Mouse (Mus musculus) heart, embryonic 10.5 days (tissue): ENCODE measurements around the gene Ccdc152. TPM values are rescaled to one million over a fixed set of nuclear protein-coding genes. Genes with fewer than 3 reads are reported as not detected.

Experiments used
- DNase-seq: peaks from one replicate; pipeline ENCODE4 v3.0.0-alpha.2; 2017; ENCODE audit warnings: low spot score
- H3K27ac ChIP-seq: fragments of 300-500 bp; sonication (generic); 2 replicates; pipeline ENCODE4 v1.5.1; 2016; ENCODE audit warnings: mild to moderate bottlenecking
- H3K27me3 ChIP-seq: fragments of 300-500 bp; sonication (generic); 2 replicates; pipeline ENCODE4 v1.6.1; 2016; ENCODE audit warnings: mild to moderate bottlenecking; ENCODE audit not compliant: poor library complexity, insufficient read depth, severe bottlenecking
- H3K36me3 ChIP-seq: fragments of 300-500 bp; sonication (generic); 2 replicates; pipeline ENCODE4 v1.6.1; 2016; ENCODE audit warnings: mild to moderate bottlenecking, moderate library complexity
- H3K4me1 ChIP-seq: fragments of 300-500 bp; sonication (generic); 2 replicates; pipeline ENCODE4 v1.6.1; 2016; ENCODE audit warnings: mild to moderate bottlenecking
- H3K4me3 ChIP-seq: fragments of 300-500 bp; sonication (generic); 2 replicates; pipeline ENCODE4 v1.5.1; 2016; ENCODE audit warnings: mild to moderate bottlenecking, moderate library complexity
- H3K9me3 ChIP-seq: fragments of 300-500 bp; sonication (generic); 2 replicates; pipeline ENCODE4 v1.6.1; 2016; ENCODE audit warnings: mild to moderate bottlenecking, moderate library complexity
- WGBS: fragments of 180-500 bp; shearing (Covaris S2); methylation state at CpG from one replicate; pipeline ENCODE4 v1.1.7; 2016; 5-methylcytosine and 5-hydroxymethylcytosine counted together
- polyA plus RNA-seq: library from polyadenylated mRNA; unstranded; fragments of >200 nt; fragmentation: Nextera tagmentation; extraction: Ambion mirVana; gene quantifications from 2 replicates; pipeline ENCODE4 v1.2.1, GENCODE M21; 2016

Ccdc152 gene
- polyA plus RNA-seq, 1 experiment from 2014 or later = not detected

DNA sequence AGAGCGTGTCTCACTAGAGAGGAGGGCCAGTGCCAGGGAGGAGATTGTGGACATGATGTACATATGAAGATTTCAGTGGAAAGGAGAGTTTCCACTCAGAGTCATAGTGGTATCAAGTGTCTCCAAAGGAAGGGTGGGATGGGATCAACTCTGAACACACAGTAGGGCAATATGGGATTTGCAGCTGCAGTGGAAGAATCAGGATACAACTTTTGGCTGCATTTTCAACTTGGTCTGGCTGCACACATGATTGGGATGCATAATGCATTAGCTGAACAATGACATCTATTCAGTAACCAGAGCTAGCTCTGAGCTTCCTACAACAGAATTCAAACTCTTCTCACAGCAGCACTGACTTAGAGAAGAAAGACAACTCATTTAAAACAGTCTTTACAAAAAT is 65.4 kb downstream of the Ccdc152 start:
- Histone ChIP-seq H3K9me3 (no peaks in the 10 kb centered on the region), H3K27me3 (no peaks in the 10 kb centered on the region), H3K36me3 (no peaks in the 10 kb centered on the region), H3K4me3 (no peak overlapping the region), H3K4me1 (0 out of 2 replicates have a peak, but pooled peaks cover 3% of the 10 kb centered on the region), H3K27ac (no peak overlapping the region)
- 81% methylated on average over 1 of the region's 1 CpGs for WGBS
- DNase-seq = no peak

GRCm38 (mm10) chr15:3236338-3236737 is 67.0 kb downstream of the Ccdc152 start:
- Histone ChIP-seq H3K27ac (no peak overlapping the region), H3K9me3 (no peaks in the 10 kb centered on the region), H3K4me3 (no peak overlapping the region), H3K36me3 (no peaks in the 10 kb centered on the region), H3K27me3 (no peaks in the 10 kb centered on the region), H3K4me1 (peaks cover 7% of the 10 kb centered on the region; the same call in 1 of the 2 replicates)
- no peak for DNase-seq
- 77% methylated on average over 2 of the region's 2 CpGs for WGBS

- Histone ChIP-seq H3K27me3 (no peaks in the 10 kb centered on the region), H3K4me1 (peaks cover 7% of the 10 kb centered on the region; the same call in 1 of the 2 replicates)
Observed at GRCm38 (mm10) chr15:3233837-3234551, 69.3 kb downstream of the Ccdc152 start.

DNA sequence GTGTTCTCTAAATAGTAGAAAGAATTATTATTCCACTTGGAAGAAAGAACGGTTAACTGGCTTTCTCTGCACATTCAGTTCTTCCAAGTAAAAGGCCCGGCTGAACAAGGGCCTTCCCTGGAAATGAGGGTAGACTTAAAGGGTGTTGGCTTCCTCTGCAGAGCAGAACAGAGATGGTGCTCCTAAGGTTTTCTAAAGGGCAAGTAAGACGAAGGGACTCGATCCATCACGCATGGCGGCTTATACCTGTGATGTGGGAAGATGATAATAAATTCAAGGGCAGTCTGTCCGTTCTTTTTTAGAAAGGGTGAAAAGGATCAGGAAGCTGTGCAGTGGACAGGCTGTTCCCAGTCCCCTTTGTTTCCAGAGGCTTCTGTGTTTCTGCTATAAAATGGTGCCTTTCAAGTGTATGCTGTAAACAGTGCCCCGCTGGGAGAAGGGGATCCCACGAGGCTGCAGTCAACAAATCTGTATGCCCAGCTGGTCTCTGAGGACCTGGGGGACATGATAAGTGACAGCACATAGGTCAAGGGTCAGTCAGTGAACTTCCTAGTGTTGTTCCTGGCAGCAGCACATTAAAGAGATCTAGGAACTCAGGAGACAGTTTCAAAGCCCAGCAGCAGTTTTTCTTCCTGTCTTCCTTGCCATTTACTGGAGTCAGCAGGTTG is 71.0 kb downstream of the Ccdc152 start:
- H3K4me3 ChIP-seq = no peak overlapping the region
- H3K27ac ChIP-seq = no peak overlapping the region
- no peaks in the 10 kb centered on the region for H3K9me3 ChIP-seq
- no peaks in the 10 kb centered on the region for H3K27me3 ChIP-seq
- 48% methylated on average over 9 of the region's 9 CpGs for WGBS
- peaks cover 11% of the 10 kb centered on the region; the same call in 1 of the 2 replicates for H3K4me1 ChIP-seq
- DNase-seq = no peak
- H3K36me3 ChIP-seq = no peaks in the 10 kb centered on the region

More at GRCm38 (mm10) chr15:3233837-3234551, 69.3 kb downstream of the Ccdc152 start:
- H3K4me3 ChIP-seq = no peak overlapping the region
- no peak for DNase-seq
- H3K36me3 ChIP-seq = no peaks in the 10 kb centered on the region
- no peak overlapping the region for H3K27ac ChIP-seq
- WGBS = 77% methylated on average over 3 of the region's 3 CpGs
- no peaks in the 10 kb centered on the region for H3K9me3 ChIP-seq

DNA sequence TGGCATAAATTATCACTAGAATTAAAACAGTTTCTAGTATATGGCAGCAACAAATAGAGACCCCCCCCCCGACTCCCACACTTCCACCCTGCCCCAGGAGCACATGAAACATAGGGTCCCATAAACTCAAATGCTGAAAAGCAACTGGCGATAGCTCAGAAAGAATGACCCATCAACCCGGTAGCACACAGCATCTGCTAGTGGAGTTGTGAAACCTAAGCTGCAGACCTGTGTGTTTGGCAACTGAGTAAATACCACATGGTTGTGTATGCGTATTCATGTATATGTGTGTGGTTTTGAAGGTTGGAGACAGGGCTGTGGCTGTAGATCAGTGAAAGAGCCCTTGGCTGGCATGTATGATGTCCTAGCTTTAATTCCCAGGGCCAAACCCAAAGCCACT is 72.3 kb downstream of the Ccdc152 start:
- Histone ChIP-seq H3K9me3 (no peaks in the 10 kb centered on the region), H3K36me3 (no peaks in the 10 kb centered on the region), H3K27ac (no peak overlapping the region), H3K4me3 (no peak overlapping the region), H3K4me1 (peaks cover 11% of the 10 kb centered on the region; the same call in 1 of the 2 replicates), H3K27me3 (no peaks in the 10 kb centered on the region)
- no peak for DNase-seq
- 85% methylated on average over 4 of the region's 4 CpGs for WGBS

Other genes with a start within 250 kb of the Ccdc152 start
- gene Selenop, start 35.0 kb downstream of the Ccdc152 start, polyA plus RNA-seq = 52.3 and 74.2 TPM in 2 replicates